Mouse (Mus musculus) natural killer cell, adult 2 months (primary cell): ENCODE measurements around the gene Pdia3.
"Not testable (repeated sequence)": the region's sequence is repeated elsewhere in the genome, so short reads cannot be mapped to it uniquely, and the experiment has no call there.

Source experiments
- DNase-seq, 2 experiments: peaks; one replicate each; pipeline ENCODE4 v3.0.0; 2022; ENCODE audit warnings: low spot score in 2 of 2

Gene Pdia3

GRCm38 (mm10) chr2:121442259-121443067 is 28.9 kb downstream of the Pdia3 start:
- DNase-seq: peak; percentile 70 to 74

- no peak for DNase-seq
These were observed 29.4 kb downstream of the Pdia3 start for GRCm38 (mm10) chr2:121443068-121443349.

GRCm38 (mm10) chr2:121444178-121444577 is 30.6 kb downstream of the Pdia3 start, which contains the start of gene Ell3:
Ell3 (minus strand) TSS chr2:121444278.
- DNase-seq: no peak

DNA sequence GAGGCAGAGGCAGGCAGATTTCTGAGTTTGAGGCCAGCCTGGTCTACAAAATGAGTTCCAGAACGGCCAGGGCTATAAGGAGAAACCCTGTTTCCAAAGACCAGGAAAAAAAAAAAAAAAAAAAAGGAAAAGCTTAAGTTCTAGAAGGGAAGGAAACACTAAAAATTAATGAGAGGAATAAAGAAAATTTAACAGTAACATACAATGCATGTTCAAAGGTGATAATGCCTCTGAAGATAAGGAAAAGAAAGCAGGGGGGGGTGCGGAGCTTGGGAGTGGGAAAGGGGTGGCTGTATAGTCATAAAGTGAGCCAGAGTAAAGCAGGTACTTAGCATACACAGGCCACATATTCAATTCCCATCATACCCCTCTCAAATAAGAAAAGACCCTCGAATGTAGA is 31.5 kb downstream of the Pdia3 start:
- no peak for DNase-seq

GRCm38 (mm10) chr2:121446506-121446905 is 32.9 kb downstream of the Pdia3 start:
- no peak for DNase-seq

- DNase-seq: no peak
These were observed 33.4 kb downstream of the Pdia3 start for GRCm38 (mm10) chr2:121447006-121447405.

GRCm38 (mm10) chr2:121448136-121448535 is 34.6 kb downstream of the Pdia3 start:
- peak in 1 of 2 experiments; percentile 28 for DNase-seq

DNA sequence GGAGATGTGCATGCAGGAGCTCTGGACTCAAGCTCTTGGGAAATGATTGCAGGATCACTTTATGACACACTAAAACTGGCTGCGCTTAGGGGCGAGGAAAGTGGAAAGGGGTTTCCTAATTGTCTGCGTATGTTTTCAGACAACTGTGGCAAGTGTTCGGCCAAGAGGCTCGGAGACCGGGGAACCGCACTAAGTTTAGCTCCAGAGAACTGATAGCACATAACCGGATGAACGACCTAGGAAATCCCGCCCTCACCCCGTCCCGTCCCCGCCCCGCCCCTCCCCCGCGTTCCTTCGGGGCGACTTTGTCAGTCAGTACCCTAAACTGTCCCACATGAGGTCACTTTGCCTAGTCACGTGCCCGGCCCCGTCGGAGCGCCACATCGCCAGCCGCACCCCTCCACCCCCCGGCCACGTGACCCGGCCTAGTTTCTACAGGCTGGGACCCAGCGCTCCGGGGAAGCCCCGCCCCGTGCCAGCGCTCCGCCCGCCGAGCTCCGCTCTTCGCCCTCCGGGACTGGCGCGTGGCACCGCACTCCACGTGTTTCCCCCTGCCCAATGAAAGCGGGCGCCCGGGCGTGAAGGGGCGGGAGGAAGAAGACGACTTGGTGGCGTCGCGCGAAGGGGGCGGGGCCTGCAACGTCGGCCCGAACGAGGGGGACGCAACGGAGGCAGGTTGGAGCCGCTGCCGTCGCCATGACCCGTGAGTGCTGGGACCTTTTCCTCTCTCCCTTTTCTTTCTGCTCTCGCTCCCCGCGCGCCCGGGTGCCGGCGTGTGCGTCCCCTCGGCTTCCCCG is 35.4 kb downstream of the Pdia3 start, which contains the start of gene Serf2:
Gene Serf2 (plus strand): TSS at position 457 of the 797 bp plus-strand sequence.
- DNase-seq: peak; percentile 100

GRCm38 (mm10) chr2:121449545-121450011 is 36.0 kb downstream of the Pdia3 start:
- DNase-seq: no peak

- DNase-seq: peak in 1 of 2 experiments; percentile 36
These were observed 36.5 kb downstream of the Pdia3 start for GRCm38 (mm10) chr2:121450093-121450492.

DNA sequence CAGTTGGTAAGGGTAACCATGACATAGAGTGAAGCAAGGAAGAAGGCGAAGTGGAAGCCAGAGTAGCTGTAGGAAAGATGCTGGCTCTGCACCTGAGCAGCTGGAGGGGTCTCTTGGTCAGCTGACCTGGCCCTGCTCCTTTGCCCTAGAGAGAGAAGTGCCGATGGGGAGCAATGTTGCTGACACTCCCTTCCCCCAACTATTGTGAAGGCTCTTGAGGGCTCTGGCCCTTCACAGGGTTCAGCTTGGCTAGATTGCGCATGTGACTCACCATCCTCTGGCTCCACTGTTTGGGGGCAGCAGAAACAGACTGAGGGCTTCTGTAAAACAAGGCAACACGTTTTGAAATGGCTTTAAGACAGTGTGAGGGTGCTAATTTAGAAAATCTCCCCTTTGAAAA is 38.8 kb downstream of the Pdia3 start:
- no peak for DNase-seq

- DNase-seq: no peak
These were observed 39.4 kb downstream of the Pdia3 start, which contains the start of gene Hypk for GRCm38 (mm10) chr2:121452990-121453389. Hypk (plus strand) TSS chr2:121453290.

DNA sequence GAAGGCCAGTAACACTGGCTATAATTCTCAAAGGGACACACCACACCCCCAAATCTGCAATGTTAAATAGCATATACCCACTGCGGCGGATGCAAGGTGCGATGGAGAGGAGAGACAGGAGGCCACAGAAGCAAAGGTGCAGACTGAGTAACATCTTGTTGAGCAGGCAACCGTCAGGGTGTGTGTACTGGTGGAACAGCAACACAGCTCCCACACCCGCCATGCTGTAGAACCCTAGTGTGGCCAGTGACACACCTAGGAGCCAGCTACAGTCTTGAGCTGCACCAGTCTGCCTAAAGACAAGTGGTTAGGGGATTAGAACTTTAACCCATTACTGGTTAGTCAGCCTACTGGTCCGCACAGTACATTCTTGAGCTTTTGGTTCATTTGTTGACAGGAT is 40.3 kb downstream of the Pdia3 start:
- no peak for DNase-seq

DNA sequence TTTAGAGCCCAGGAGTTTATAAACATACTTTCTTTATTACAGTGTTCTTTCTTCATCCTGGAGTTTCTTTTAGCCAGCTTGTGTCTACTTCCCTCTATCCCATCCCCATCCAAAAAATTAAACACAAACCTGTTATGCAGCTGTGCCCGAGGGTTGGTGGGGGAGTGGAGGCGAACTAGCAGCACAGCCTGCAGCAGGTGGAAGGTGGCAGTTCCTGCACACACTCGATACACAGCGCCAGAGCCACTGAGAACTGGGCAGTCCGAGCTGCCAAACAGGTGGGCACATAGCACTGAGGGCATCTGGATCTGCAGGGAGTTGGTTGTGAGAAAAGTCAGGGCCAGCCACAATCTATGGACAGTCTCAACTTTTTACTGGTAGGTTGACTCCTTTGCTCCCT is 42.0 kb downstream of the Pdia3 start:
- DNase-seq: no peak

GRCm38 (mm10) chr2:121456692-121457642 is 43.4 kb downstream of the Pdia3 start, which contains the start of gene Serinc4:
Serinc4 (minus strand) TSS chr2:121456781.
- DNase-seq: peak; percentile 83 to 88

GRCm38 (mm10) chr2:121460071-121460470 is 46.5 kb downstream of the Pdia3 start:
- no peak for DNase-seq

DNA sequence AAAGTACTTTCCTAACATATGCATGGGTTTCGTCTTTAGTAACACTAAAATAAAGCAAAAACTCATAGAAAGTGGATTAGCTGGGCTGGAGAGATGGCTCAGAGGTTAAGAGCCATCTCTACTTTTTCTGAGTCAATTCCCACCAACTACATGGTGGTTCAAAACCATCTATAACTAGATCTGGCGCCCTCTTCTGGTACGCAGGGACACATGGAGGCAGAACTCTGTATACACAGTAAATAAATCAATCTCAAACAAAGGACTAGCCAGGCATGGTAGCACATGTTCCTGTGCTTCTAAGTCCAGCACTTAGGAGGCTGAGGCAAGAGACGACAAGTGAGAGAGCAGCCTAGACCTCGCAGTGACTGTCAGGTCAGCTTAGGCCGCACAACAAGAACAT is 55.4 kb downstream of the Pdia3 start:
- DNase-seq: not testable (repeated sequence)

DNA sequence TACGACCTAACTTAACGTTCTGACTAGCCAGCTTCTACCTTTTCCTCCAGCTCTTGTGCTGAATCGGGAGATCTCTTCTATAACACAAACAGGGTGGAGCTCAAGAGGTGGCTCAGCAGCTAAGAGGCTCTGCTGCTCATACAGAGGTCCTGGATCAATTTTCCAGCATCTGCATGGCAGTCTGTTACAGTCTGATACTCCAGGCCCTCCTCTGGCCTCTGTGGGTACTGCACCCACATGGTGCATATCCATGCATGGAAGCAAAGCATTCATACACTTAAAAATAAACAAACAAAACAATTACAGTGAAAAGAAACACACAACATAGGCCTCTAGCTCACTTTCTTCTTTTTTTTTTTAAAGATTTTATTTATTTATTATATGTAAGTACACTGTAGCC is 59.2 kb downstream of the Pdia3 start:
- DNase-seq: not testable (repeated sequence)

- DNase-seq: peak; percentile 76 to 80
These were observed 60.0 kb downstream of the Pdia3 start, which contains the start of gene Mfap1b for GRCm38 (mm10) chr2:121473301-121474179. Mfap1b (minus strand) TSS chr2:121474067.

DNA sequence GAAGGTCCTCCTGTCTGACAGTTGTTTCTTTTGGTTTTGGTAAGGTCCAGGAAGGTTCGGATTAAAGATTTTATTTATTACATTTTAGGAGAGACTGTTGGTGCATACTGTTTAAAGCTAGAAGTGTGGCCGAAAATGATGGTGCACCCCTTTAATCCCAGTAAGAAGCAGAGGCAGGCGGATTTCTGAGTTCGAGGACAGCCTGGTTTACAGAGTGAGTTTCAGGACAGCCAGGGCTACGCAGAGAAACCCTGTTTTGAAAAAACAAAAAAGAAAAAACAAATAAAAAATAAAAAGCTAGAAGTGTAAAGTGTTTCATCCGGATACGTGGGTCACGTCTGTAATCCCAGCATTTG is 60.6 kb downstream of the Pdia3 start:
- no peak for DNase-seq
